Mouse (Mus musculus) MEL (cell line): ENCODE results near the gene Qrich1. TPM values are rescaled to one million over a fixed set of nuclear protein-coding genes. Genes with fewer than 3 reads are reported as not detected.

Source experiments
- DNase-seq: peaks from one replicate; pipeline ENCODE4 v3.0.0; 2011; ENCODE audit warnings: low read depth, low spot score
- H3K27ac ChIP-seq: 2 replicates; pipeline ENCODE4 v1.5.1; 2012; ENCODE audit warnings: low read depth, mild to moderate bottlenecking, control low read depth, low read length, moderate library complexity; ENCODE audit not compliant: control insufficient read depth
- H3K27me3 ChIP-seq, 2 experiments: fragments of 150-350 bp in 1 of 2; sonication (generic) in 1 of 2; 2 replicates each; pipeline ENCODE4 v1.6.1; 2012; ENCODE audit warnings: low read length in 2 of 2, mild to moderate bottlenecking in 2 of 2, improper control_type of control experiment in 1 of 2, moderate library complexity in 1 of 2; ENCODE audit not compliant: insufficient read depth in 2 of 2, control insufficient read depth in 1 of 2
- H3K36me3 ChIP-seq, 2 experiments: 2 replicates each; pipeline ENCODE4 v1.6.1; 2012 to 2014; ENCODE audit warnings: low read length in 2 of 2, improper control_type of control experiment in 1 of 2, inconsistent platforms in 1 of 2, mild to moderate bottlenecking in 1 of 2; ENCODE audit not compliant: insufficient read depth in 2 of 2, control insufficient read depth in 1 of 2
- H3K4me1 ChIP-seq, 2 experiments: fragments of 150-350 bp in 1 of 2; sonication (generic) in 1 of 2; 2 replicates each; pipeline ENCODE4 v1.6.1; 2012; ENCODE audit warnings: low read length in 2 of 2, improper control_type of control experiment in 1 of 2, mild to moderate bottlenecking in 1 of 2; ENCODE audit not compliant: insufficient read depth in 2 of 2, control insufficient read depth in 1 of 2
- H3K4me3 ChIP-seq, 2 experiments: fragments of 150-350 bp in 1 of 2; sonication (generic) in 1 of 2; 2 replicates each; pipeline ENCODE4 v1.5.1; 2012; ENCODE audit warnings: low read depth in 2 of 2, low read length in 2 of 2, mild to moderate bottlenecking in 2 of 2, moderate library complexity in 2 of 2, control low read depth in 1 of 2, improper control_type of control experiment in 1 of 2; ENCODE audit not compliant: control insufficient read depth in 1 of 2, insufficient read depth in 1 of 2
- H3K79me2 ChIP-seq: 2 replicates; pipeline ENCODE4 v1.6.1; 2012; ENCODE audit warnings: mild to moderate bottlenecking, low read length, moderate library complexity; ENCODE audit not compliant: control insufficient read depth, poor library complexity, insufficient read depth
- H3K9ac ChIP-seq: 2 replicates; pipeline ENCODE4 v1.6.1; 2012; ENCODE audit warnings: low read depth, mild to moderate bottlenecking, control low read depth, low read length, moderate library complexity; ENCODE audit not compliant: control insufficient read depth, poor library complexity, severe bottlenecking
- H3K9me3 ChIP-seq: fragments of 150-350 bp; sonication (generic); replicated peaks from 2 replicates; pipeline ENCODE4 v1.6.1; 2012; ENCODE audit warnings: mild to moderate bottlenecking, low read length, improper control_type of control experiment, moderate library complexity; ENCODE audit not compliant: insufficient read depth
- CHD1 ChIP-seq: IDR thresholded peaks from 2 replicates; pipeline ENCODE4 v1.6.1; 2012; ENCODE audit warnings: low read depth, mild to moderate bottlenecking, inconsistent platforms, low read length, improper control_type of control experiment
- CTCF ChIP-seq, 3 experiments: IDR thresholded peaks in 2 of 3; conservative IDR thresholded peaks in 1 of 3; 2 replicates each; pipeline ENCODE4 v1.5.1; 2011 to 2012; ENCODE audit warnings: low read length in 3 of 3, low read depth in 2 of 3, mild to moderate bottlenecking in 2 of 3, improper control_type of control experiment in 1 of 3, inconsistent platforms in 1 of 3, mixed read lengths in 1 of 3, moderate library complexity in 1 of 3; ENCODE audit not compliant: control insufficient read depth in 1 of 3, insufficient read depth in 1 of 3, poor library complexity in 1 of 3, severe bottlenecking in 1 of 3
- EP300 ChIP-seq, 2 experiments: IDR thresholded peaks; 2 replicates each; pipeline ENCODE4 v1.6.1; 2011; ENCODE audit warnings: improper control_type of control experiment in 2 of 2, low read length in 2 of 2, low read depth in 1 of 2, mild to moderate bottlenecking in 1 of 2
- ETS1 ChIP-seq: IDR thresholded peaks from 2 replicates; pipeline ENCODE4 v1.6.1; 2012; ENCODE audit warnings: low read depth, mild to moderate bottlenecking, inconsistent platforms, low read length, improper control_type of control experiment, moderate library complexity
- GATA1 ChIP-seq: IDR thresholded peaks from 2 replicates; pipeline ENCODE4 v1.6.1; 2011; ENCODE audit warnings: low read depth, low read length, improper control_type of control experiment
- KAT2A ChIP-seq: conservative IDR thresholded peaks from 2 replicates; pipeline ENCODE4 v1.6.1; 2012; ENCODE audit warnings: low read depth, low read length, improper control_type of control experiment, inconsistent platforms
- MAX ChIP-seq: IDR thresholded peaks from 2 replicates; pipeline ENCODE4 v1.6.1; 2011; ENCODE audit warnings: low read length, improper control_type of control experiment
- MEF2A ChIP-seq: IDR thresholded peaks from 2 replicates; pipeline ENCODE4 v1.6.1; 2014; ENCODE audit warnings: low read depth, mild to moderate bottlenecking, inconsistent platforms, low read length, improper control_type of control experiment; ENCODE audit not compliant: poor library complexity, insufficient replicate concordance, severe bottlenecking; ENCODE audit errors: extremely low read depth
- MYC ChIP-seq: IDR thresholded peaks from 2 replicates; pipeline ENCODE4 v1.6.1; 2011; ENCODE audit warnings: low read depth, mild to moderate bottlenecking, low read length, improper control_type of control experiment, moderate library complexity
- POLR2AphosphoS2 ChIP-seq: IDR thresholded peaks from 2 replicates; pipeline ENCODE4 v1.6.1; 2011; ENCODE audit warnings: low read length, improper control_type of control experiment
- POLR2AphosphoS5 ChIP-seq: IDR thresholded peaks from 2 replicates; pipeline ENCODE4 v1.6.1; 2012; ENCODE audit warnings: low read depth, borderline replicate concordance, mild to moderate bottlenecking, inconsistent platforms, low read length, moderate library complexity, mixed read lengths
- SIN3A ChIP-seq: IDR thresholded peaks from 2 replicates; pipeline ENCODE4 v1.6.1; 2012; ENCODE audit warnings: low read length, improper control_type of control experiment, inconsistent platforms
- SMC3 ChIP-seq: IDR thresholded peaks from 2 replicates; pipeline ENCODE4 v1.6.1; 2011; ENCODE audit warnings: low read depth, low read length, improper control_type of control experiment
- TBP ChIP-seq: IDR thresholded peaks from 2 replicates; pipeline ENCODE4 v1.8.0; 2011; ENCODE audit warnings: low read depth, low read length, improper control_type of control experiment
- TCF12 ChIP-seq: IDR thresholded peaks from 2 replicates; pipeline ENCODE4 v1.6.1; 2014; ENCODE audit warnings: low read depth, mild to moderate bottlenecking, inconsistent platforms, low read length, improper control_type of control experiment, moderate library complexity
- ZKSCAN1 ChIP-seq: IDR thresholded peaks from 2 replicates; pipeline ENCODE4 v1.6.1; 2012; ENCODE audit warnings: low read depth, mild to moderate bottlenecking, inconsistent platforms, low read length, improper control_type of control experiment, moderate library complexity
- ZMIZ1 ChIP-seq: IDR thresholded peaks from 2 replicates; pipeline ENCODE4 v1.6.1; 2012; ENCODE audit warnings: low read depth, mild to moderate bottlenecking, inconsistent platforms, low read length, improper control_type of control experiment, moderate library complexity
- ZNF384 ChIP-seq: IDR thresholded peaks from 2 replicates; pipeline ENCODE4 v1.6.1; 2012; ENCODE audit warnings: low read depth, mild to moderate bottlenecking, inconsistent platforms, low read length, improper control_type of control experiment
- polyA plus RNA-seq, 2 experiments: library from polyadenylated mRNA; stranded (reverse) in 1 of 2; unstranded in 1 of 2; fragments of >175 nt in 1 of 2; fragments of >200 nt in 1 of 2; gene quantifications; 2 replicates each; pipeline versions ENCODE4 v1.2.1 to v1.2.4; 2012; ENCODE audit warnings: low replicate concordance in 2 of 2, low read depth in 1 of 2; ENCODE audit not compliant: insufficient read length in 2 of 2, insufficient read depth in 1 of 2, missing spikeins in 1 of 2
- total RNA-seq: library from RNA; depleted of rRNA; stranded (reverse); fragments of 300-350 nt; gene quantifications from 2 replicates; pipeline ENCODE4 v1.2.3, GENCODE M21; 2012

The Qrich1 gene
- total and polyA plus RNA-seq, 3 experiments = 84.5 to 161 (median 126) TPM

DNA sequence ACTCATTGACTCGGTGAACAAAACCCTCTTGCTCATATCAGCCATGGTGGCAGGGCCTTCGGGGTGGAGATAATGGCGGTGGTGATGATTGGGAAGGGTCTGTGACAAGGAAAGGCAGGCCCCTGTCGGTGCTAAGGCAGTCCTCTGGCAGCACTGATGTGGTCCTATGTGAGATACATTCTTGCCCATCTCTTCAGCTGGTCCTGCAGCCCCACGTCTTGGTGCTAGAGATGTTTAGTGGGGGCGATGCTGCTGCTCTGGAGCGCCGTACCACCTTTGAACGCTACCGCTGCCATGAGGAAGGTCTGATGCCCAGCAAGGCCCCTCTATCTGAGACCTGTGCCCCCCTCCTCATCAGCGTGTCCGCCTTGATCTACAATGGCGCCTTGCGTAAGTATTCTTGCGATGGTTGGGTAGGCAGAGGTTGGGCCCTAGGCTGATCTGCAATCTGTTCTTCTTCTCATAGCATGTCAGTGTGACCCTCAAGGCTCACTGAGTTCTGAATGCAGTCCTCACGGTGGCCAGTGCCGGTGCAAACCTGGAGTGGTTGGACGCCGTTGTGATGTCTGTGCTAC lies 31.2 kb upstream of the Qrich1 start:
- DNase-seq = no peak
- no peaks in the 10 kb centered on the region for H3K36me3 ChIP-seq
- no peak overlapping the region for H3K9ac ChIP-seq
- no peak overlapping the region for H3K27ac ChIP-seq
- H3K4me1 ChIP-seq = peaks cover 0 to 5% of the 10 kb centered on the region in 2 experiments; a peak in 2 of 4 replicates
- TF ChIP-seq CHD1 (no peak), GATA1 (no peak), ZKSCAN1 (no peak), TBP (no peak), KAT2A (no peak), ZNF384 (no peak), ETS1 (no peak), ZMIZ1 (no peak), MEF2A (no peak), CTCF (IDR thresholded peaks at IDR 0.05 in 2 of 3, conservative IDR thresholded peaks at IDR 0.05 in 1 of 3; ENCODE audit: control insufficient read depth in 1 of 3, insufficient read depth in 1 of 3, low read depth in 2 of 3, low read length in 3 of 3, poor library complexity in 1 of 3, severe bottlenecking in 1 of 3) (no peak), POLR2AphosphoS5 (no peak)
- H3K4me3 ChIP-seq = no peak overlapping the region
- no peaks in the 10 kb centered on the region for H3K79me2 ChIP-seq
- H3K27me3 ChIP-seq = no peaks in the 10 kb centered on the region
- H3K9me3 ChIP-seq = no peaks in the 10 kb centered on the region

DNA sequence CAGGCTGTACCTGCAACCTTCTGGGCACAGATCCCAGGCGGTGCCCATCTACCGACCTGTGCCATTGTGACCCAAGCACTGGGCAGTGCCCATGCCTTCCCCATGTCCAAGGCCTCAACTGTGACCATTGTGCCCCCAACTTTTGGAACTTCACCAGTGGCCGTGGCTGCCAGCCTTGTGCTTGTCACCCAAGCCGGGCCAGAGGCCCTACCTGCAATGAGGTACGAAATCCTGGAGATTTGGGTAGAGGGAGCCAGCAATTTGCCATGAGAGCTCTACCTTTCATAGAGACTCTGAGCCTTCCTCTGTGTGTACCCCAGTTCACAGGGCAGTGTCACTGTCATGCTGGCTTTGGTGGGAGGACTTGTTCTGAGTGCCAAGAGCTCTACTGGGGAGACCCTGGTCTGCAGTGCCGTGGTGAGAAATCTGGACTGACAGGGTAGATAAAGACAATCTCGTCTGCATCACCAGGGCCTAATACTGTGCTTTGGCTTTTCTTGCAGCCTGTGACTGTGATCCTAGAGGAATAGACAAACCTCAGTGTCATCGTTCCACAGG lies 29.6 kb upstream of the Qrich1 start:
- Histone ChIP-seq H3K9me3 (no peaks in the 10 kb centered on the region), H3K79me2 (peaks cover 13% of the 10 kb centered on the region), H3K4me1 (peaks cover 4 to 8% of the 10 kb centered on the region in 2 experiments), H3K27ac (no peak overlapping the region), H3K36me3 (peaks cover 0 to 3% of the 10 kb centered on the region in 2 experiments; a peak in 1 of 4 replicates), H3K4me3 (no peak overlapping the region), H3K9ac (no peak overlapping the region), H3K27me3 (no peaks in the 10 kb centered on the region)
- TF ChIP-seq POLR2AphosphoS5 (no peak), SIN3A (no peak), MAX (no peak), TCF12 (no peak)
- no peak for DNase-seq

DNA sequence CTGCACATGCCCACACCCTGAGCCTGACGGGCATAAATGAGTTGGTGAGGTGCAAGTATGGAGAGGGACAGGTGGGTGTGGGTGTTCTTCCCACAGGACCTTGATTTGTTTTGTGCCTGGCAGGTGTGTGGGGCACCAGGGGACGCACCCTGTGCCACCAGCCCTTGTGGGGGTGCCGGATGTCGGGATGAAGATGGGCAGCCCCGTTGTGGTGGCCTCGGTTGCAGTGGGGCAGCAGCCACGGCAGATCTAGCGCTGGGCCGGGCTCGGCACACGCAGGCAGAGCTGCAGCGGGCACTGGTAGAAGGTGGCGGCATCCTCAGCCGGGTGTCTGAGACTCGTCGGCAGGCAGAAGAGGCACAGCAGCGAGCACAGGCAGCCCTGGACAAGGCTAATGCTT lies 28.2 kb upstream of the Qrich1 start:
- peaks cover 4 to 9% of the 10 kb centered on the region in 2 experiments for H3K4me1 ChIP-seq
- no peak overlapping the region for H3K9ac ChIP-seq
- TF ChIP-seq EP300 (IDR thresholded peaks at IDR 0.05; ENCODE audit: low read depth in 1 of 2, low read length in 2 of 2) (no peak), SIN3A (no peak), MYC (no peak), POLR2AphosphoS2 (no peak), SMC3 (no peak), CTCF (IDR thresholded peaks at IDR 0.05 in 2 of 3, conservative IDR thresholded peaks at IDR 0.05 in 1 of 3; ENCODE audit: control insufficient read depth in 1 of 3, insufficient read depth in 1 of 3, low read depth in 2 of 3, low read length in 3 of 3, poor library complexity in 1 of 3, severe bottlenecking in 1 of 3) (no peak), GATA1 (no peak), TCF12 (no peak)
- TF ChIP-seq, all 39 proteins: peak for 0
- Histone ChIP-seq H3K36me3 (peaks cover 5 to 8% of the 10 kb centered on the region in 2 experiments; a peak in 3 of 4 replicates), H3K27me3 (no peaks in the 10 kb centered on the region), H3K9me3 (no peaks in the 10 kb centered on the region), H3K4me3 (no peak overlapping the region), H3K79me2 (peaks cover 23% of the 10 kb centered on the region), H3K27ac (no peak overlapping the region)
- DNase-seq = no peak
